Mouse (Mus musculus): ENCODE results near the gene Unc13d. TPM values are rescaled to one million over a fixed set of nuclear protein-coding genes. Genes with fewer than 3 reads are reported as not detected.
A peak's percentile ranks its signal among the peaks of the same experiment; 100 is the strongest.
"Not testable (repeated sequence)": the region's sequence is repeated elsewhere in the genome, so short reads cannot be mapped to it uniquely, and the experiment has no call there.

Gene Unc13d
- polyA plus RNA-seq (2016; fragmentation: Nextera tagmentation; extraction: Ambion mirVana), result 2.2 and 2.5 TPM in 2 replicates

DNA sequence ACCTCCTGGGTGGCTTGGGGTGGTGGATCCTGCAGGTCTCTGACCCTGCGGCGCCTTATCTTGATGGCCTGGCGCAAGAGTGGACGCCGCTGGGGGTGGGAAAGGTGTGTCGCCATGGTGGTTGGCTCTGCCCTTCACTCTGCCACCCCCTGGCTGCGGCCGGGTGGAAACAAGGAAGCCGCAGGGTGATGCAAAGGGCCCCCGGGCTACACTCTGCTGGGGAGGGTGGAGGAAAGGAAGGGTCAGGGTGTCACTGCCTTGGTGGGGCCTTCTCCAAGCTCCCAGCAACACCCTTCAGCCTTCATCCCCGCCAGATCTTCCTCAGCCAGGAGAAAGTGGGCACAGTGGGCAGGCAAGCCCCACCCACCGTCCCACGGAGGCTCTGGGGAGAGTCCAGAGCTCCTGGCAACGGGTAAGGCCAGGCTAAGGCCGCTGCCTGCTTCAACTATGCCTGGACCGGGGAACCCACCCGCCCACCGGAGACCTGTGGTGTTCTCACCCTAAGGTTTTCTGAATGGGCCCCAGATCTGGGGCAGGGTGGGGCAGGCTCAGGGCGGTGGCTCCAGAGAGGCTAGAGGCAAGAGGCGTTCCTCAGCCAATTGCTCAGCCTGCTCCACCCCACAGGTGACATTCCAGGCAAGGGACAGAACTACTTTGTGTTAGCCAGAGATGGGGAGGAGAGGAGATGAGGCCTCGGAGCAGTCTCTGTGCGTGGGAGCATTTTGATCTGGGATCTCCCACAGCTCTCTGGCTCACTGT, at the start of gene Unc13d:
Gene Unc13d, minus strand, starts transcription at position 516 of the 759 bp plus-strand sequence.
- Histone ChIP-seq H3K27me3 (replicated peaks) (no peaks in the 10 kb centered on the region), H3K27ac (ENCODE audit: poor library complexity, severe bottlenecking) (peak within 1 kb of the TSS; percentile 31), H3K4me3 (peak within 1 kb of the TSS; percentile 24), H3K4me1 (replicated peaks) (peaks cover 58% of the 10 kb centered on the region), H3K36me3 (peaks cover 41% of the 10 kb centered on the region), H3K4me2 (peak within 1 kb of the TSS; percentile 61), H3K9me3 (replicated peaks) (no peaks in the 10 kb centered on the region), H3K9ac (peak within 1 kb of the TSS; percentile 39)
- 58% methylated on average over 22 of the region's 22 CpGs for WGBS
- peak; percentile 60 for ATAC-seq (ENCODE audit: insufficient number of reproducible peaks, low FRiP score)

DNA sequence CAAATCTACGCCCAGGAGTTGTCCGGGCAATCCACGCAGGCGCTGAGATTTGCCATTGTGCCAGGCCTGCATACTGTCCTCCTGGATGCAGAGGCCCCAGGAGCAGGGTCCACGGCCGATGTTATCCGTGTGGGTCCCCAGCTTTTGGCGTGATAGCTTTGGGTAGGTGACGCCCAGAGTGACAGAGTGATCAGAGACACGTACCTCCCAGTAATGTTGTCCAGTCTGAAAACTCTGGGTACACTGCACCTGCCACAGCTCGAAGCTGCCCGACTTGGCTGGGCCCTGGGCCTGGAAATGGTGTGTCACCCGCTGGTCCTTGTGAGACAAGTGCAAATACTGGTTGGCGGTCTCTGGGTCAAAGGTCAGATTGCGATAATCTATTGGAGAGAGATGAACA, 48.5 kb upstream of the Unc13d start:
- ATAC-seq (ENCODE audit: insufficient number of reproducible peaks, low FRiP score), result no peak
- peaks cover 28% of the 10 kb centered on the region for H3K4me1 ChIP-seq (replicated peaks)
- H3K4me3 ChIP-seq, result no peak overlapping the region
- no peak overlapping the region for H3K4me2 ChIP-seq
- 91% methylated on average over 15 of the region's 15 CpGs for WGBS
- no peak overlapping the region for H3K27ac ChIP-seq (ENCODE audit: poor library complexity, severe bottlenecking)
- H3K9ac ChIP-seq, result no peak overlapping the region
- peaks cover 46% of the 10 kb centered on the region for H3K36me3 ChIP-seq
- H3K9me3 ChIP-seq (replicated peaks), result peaks cover 4% of the 10 kb centered on the region; the same call in 1 of the 2 replicates
- no peaks in the 10 kb centered on the region for H3K27me3 ChIP-seq (replicated peaks)

DNA sequence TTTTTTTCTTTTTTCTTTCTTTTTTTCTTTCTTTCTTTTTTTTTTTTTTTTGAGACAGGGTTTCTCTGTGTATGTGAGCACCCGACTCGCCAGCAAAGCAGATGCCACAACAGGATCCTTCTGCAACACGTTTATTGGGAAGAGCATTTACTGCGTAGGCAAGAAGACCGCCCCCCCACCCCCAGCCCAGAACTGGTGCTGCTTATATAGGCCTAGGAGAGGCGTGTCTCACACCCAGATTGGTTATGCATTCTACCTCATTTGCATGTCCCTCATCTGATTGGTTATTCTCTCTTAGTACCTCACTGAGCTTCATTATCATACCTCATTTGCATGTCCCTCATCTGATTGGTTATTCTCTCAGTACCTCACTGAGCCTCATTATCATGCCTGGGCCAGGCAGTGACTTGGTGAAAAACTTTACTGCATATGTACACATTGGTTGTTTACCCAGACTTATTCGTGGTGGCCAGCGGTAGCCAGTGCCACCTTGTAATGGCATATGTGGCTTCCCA, 44.0 kb upstream of the Unc13d start:
- H3K4me1 ChIP-seq (replicated peaks); H3K27ac ChIP-seq (ENCODE audit: poor library complexity, severe bottlenecking); H3K9me3 ChIP-seq (replicated peaks); H3K4me2 ChIP-seq; ATAC-seq (ENCODE audit: insufficient number of reproducible peaks, low FRiP score); H3K4me3 ChIP-seq; H3K27me3 ChIP-seq (replicated peaks); H3K9ac ChIP-seq: not testable (repeated sequence)
- H3K36me3 ChIP-seq, result peaks cover 50% of the 10 kb centered on the region
- 88% methylated on average over 8 of the region's 8 CpGs for WGBS

DNA sequence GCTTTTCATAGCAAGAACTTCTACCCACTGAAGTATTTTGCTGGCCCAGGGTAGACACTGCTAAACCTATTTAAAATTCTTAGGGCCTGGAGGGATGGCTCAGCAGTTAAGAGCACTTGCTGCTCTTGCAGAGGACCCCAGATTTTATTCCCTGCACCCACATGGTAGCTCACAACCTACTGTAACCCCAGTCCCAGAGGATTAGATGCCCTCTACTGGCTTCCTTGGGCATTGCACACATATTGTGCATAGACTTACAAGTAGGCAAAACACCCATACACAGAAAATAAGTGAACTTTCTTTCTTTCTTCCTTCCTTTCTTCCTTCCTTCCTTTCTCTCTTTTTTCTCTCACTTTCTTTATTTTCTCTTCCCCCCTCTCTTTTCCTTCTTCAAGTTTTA, 40.1 kb upstream of the Unc13d start:
- peaks cover 18% of the 10 kb centered on the region for H3K36me3 ChIP-seq

DNA sequence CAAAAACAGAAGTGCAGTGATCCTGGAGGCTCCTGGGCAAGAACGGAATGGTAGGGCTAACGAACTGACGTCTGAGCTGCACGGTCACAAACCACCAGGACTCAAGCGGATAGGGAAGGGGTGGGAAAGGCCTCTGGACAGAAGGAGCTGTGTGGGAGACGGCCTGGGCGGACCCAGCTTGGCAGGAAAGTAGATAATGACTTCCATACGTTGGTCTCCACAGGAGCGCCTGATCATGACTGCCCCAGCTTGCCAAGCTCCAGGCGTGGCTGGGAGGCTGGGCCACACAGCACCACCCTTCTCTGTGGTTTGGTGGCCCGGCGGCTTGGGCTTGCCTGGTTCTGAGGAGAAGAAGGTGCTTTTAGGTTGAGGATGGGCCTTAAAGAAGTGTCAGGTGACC, 39.5 kb upstream of the Unc13d start:
- Histone ChIP-seq H3K27ac (ENCODE audit: poor library complexity, severe bottlenecking) (peak overlapping the region; percentile 25; the same call in 1 of the 2 replicates), H3K27me3 (replicated peaks) (no peaks in the 10 kb centered on the region)
- no peak for ATAC-seq (ENCODE audit: insufficient number of reproducible peaks, low FRiP score)

More for the DNA sequence above, 40.1 kb upstream of the Unc13d start:
- 0 out of 2 replicates have a peak, but pooled peaks cover 3% of the 10 kb centered on the region for H3K9me3 ChIP-seq (replicated peaks)
- H3K4me1 ChIP-seq (replicated peaks), result no peaks in the 10 kb centered on the region
- H3K27ac ChIP-seq (ENCODE audit: poor library complexity, severe bottlenecking), result no peak overlapping the region
- no peaks in the 10 kb centered on the region for H3K27me3 ChIP-seq (replicated peaks)
- ATAC-seq (ENCODE audit: insufficient number of reproducible peaks, low FRiP score), result no peak
- no peak overlapping the region for H3K4me2 ChIP-seq
- no peak overlapping the region for H3K9ac ChIP-seq
- no peak overlapping the region for H3K4me3 ChIP-seq

DNA sequence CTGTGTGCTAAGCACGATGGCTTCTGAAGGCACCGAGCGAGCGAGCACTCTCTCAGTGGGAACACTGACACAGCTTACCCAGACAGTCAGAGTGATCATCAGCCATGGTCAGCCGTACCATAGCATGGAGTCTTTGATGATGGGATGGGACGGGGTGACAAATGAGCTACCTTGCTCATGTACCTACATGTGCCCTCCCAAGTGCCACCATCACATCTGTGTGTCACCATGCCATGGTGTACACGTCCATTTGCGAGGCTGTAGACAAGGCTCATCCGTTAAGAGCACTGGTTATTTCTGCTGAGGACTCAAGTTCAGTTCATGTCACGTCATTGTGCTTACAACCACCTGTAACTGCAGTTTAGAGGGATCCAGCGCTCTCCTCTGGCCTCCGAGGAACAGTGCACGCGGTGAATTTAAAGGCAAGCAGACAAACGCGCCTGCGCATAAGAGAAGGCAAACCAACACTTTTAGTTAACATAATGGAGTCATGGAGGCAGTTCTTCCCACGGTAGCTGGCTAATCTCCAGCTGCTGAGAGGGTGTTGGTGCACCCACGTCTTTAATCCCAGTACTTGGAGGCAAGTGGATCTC, 33.9 kb upstream of the Unc13d start:
- Histone ChIP-seq H3K4me1 (replicated peaks) (peaks cover 34% of the 10 kb centered on the region), H3K36me3 (no peaks in the 10 kb centered on the region; the same call in 1 of the 2 replicates), H3K9me3 (replicated peaks) (no peaks in the 10 kb centered on the region), H3K4me2 (no peak overlapping the region), H3K27ac (ENCODE audit: poor library complexity, severe bottlenecking) (no peak overlapping the region), H3K4me3 (no peak overlapping the region), H3K27me3 (replicated peaks) (0 out of 2 replicates have a peak, but pooled peaks cover 3% of the 10 kb centered on the region), H3K9ac (no peak overlapping the region)
- no peak for ATAC-seq (ENCODE audit: insufficient number of reproducible peaks, low FRiP score)
- WGBS, result 84% methylated on average over 19 of the region's 19 CpGs

More for the DNA sequence above, 39.5 kb upstream of the Unc13d start:
- WGBS, result 63% methylated on average over 12 of the region's 12 CpGs
- Histone ChIP-seq H3K9me3 (replicated peaks) (0 out of 2 replicates have a peak, but pooled peaks cover 3% of the 10 kb centered on the region), H3K4me2 (no peak overlapping the region), H3K4me1 (replicated peaks) (no peaks in the 10 kb centered on the region), H3K9ac (no peak overlapping the region), H3K36me3 (peaks cover 12% of the 10 kb centered on the region), H3K4me3 (no peak overlapping the region)

DNA sequence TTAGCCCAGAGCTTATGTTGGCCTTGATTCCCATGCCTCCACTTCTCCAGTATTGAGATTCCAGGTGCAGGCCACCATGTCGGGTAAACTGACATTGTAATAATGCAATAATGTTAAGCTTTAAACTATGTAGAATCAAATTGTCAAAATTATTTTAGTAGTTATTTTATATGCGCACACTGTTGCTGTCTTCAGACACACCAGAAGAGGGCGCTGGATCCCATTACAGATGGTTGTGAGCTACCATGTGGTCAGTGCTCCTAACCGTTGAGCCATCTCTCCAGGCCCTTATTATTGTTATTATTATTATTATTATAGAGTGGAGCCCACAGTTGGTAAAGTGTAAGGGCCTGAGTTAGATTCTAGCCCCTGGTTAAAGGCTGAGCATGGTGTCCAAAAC, 33.3 kb upstream of the Unc13d start:
- Histone ChIP-seq H3K27me3 (replicated peaks) (0 out of 2 replicates have a peak, but pooled peaks cover 3% of the 10 kb centered on the region), H3K4me1 (replicated peaks) (peaks cover 40% of the 10 kb centered on the region), H3K4me3 (peak overlapping the region; percentile 83; the same call in 1 of the 2 replicates), H3K9ac (0 out of 2 replicates have a peak overlapping the region, but pooled peaks have one; percentile 96), H3K4me2 (peak overlapping the region; percentile 89), H3K27ac (ENCODE audit: poor library complexity, severe bottlenecking) (peak overlapping the region; percentile 74; the same call in 1 of the 2 replicates), H3K36me3 (peaks cover 2% of the 10 kb centered on the region; the same call in 1 of the 2 replicates), H3K9me3 (replicated peaks) (no peaks in the 10 kb centered on the region)
- ATAC-seq (ENCODE audit: insufficient number of reproducible peaks, low FRiP score), result no peak
- WGBS, result 78% methylated on average over 4 of the region's 4 CpGs

DNA sequence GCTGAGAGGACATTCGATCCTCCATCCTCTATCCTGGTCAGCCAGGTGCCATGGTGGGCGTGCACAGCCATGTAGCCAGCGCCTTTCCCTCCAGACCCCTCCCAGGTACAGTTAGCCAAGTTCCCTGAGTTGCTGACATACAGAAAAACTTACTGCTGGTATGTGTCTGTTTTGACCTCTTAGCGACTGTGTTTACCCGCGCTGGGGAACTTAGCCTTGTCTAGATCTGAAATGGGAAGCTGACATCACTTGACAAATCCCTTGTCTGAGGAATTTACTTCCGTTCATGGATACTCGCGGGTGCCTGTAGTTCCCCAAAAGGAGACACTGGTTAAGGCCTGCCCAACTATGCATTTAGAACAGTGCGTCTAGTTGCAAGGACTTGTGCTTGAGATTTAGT, 32.8 kb upstream of the Unc13d start:
- H3K4me1 ChIP-seq (replicated peaks), result peaks cover 45% of the 10 kb centered on the region
- peaks cover 7% of the 10 kb centered on the region for H3K36me3 ChIP-seq
- WGBS, result 14% methylated on average over 10 of the region's 10 CpGs
- H3K4me3 ChIP-seq, result peak overlapping the region; percentile 83
- H3K4me2 ChIP-seq, result peak overlapping the region; percentile 89
- 0 out of 2 replicates have a peak, but pooled peaks cover 3% of the 10 kb centered on the region for H3K27me3 ChIP-seq (replicated peaks)
- H3K9me3 ChIP-seq (replicated peaks), result no peaks in the 10 kb centered on the region
- ATAC-seq (ENCODE audit: insufficient number of reproducible peaks, low FRiP score), result peak; percentile 15; the same call in 1 of the 2 replicates
- peak overlapping the region; percentile 96 for H3K9ac ChIP-seq
- H3K27ac ChIP-seq (ENCODE audit: poor library complexity, severe bottlenecking), result peak overlapping the region; percentile 74

DNA sequence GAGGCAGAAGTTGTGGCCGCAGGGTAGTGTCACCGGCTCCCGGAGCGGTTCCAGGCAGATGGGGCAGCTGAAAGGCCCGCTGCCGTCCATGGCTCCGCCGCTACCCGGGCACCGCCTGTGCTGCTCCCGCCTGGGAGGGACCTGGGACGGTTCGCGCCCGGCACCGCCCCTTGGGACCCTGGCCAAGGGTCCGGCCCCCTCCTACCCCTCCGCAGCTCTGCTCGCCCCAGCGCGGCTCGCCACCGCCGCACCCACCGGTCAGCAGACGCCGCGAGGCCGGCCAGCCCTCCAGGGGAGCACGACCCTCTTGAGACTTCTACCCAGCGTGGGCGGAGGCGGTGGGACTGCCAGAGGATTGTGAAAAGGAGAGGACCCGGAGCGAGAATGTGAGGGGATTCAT, 32.4 kb upstream of the Unc13d start:
- under 1% methylated on average over 30 of the region's 35 CpGs for WGBS
- Histone ChIP-seq H3K9ac (peak overlapping the region; percentile 96), H3K4me1 (replicated peaks) (peaks cover 46% of the 10 kb centered on the region), H3K27ac (ENCODE audit: poor library complexity, severe bottlenecking) (peak overlapping the region; percentile 74), H3K27me3 (replicated peaks) (0 out of 2 replicates have a peak, but pooled peaks cover 3% of the 10 kb centered on the region), H3K9me3 (replicated peaks) (no peaks in the 10 kb centered on the region), H3K36me3 (peaks cover 10% of the 10 kb centered on the region), H3K4me3 (peak overlapping the region; percentile 83), H3K4me2 (peak overlapping the region; percentile 89)
- ATAC-seq (ENCODE audit: insufficient number of reproducible peaks, low FRiP score), result peak; percentile 83

DNA sequence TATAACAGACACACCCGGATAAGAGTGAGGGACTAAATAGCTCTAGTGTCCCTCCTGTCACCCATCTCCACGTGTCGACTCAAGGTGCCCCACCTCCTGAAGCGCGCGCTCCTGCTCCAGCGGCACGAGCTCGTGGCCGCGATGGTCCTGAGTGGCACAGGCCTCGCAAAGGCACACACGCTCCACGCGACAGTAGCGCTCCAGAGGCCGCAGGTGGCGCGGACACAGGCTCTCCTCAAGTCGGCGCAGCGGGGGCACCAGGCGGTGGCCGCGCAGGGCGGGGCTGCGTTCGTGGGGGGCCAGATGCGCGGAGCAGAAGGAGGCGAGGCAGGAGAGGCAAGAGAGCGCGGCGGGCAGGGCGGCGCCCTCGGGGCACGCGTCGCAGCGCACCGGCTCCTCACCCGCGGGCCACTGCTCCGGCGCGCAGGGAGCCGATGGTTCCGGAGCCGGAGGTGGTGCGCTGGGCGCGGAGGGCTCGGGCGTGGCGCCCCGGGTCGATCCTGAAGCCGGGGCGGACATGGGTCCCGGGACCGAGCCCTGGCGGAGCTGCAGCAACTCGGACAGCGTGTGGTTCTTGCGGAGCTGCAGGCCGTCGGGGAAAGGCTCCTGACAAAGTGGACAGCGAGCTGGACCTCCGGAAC, 31.8 kb upstream of the Unc13d start:
- Histone ChIP-seq H3K36me3 (peaks cover 10% of the 10 kb centered on the region), H3K9me3 (replicated peaks) (no peaks in the 10 kb centered on the region), H3K4me3 (peak overlapping the region; percentile 83), H3K27ac (ENCODE audit: poor library complexity, severe bottlenecking) (peak overlapping the region; percentile 74), H3K9ac (peak overlapping the region; percentile 96), H3K4me1 (replicated peaks) (peaks cover 52% of the 10 kb centered on the region), H3K27me3 (replicated peaks) (0 out of 2 replicates have a peak, but pooled peaks cover 3% of the 10 kb centered on the region), H3K4me2 (peak overlapping the region; percentile 89)
- 2% methylated on average over 70 of the region's 70 CpGs for WGBS
- peak; percentile 23 for ATAC-seq (ENCODE audit: insufficient number of reproducible peaks, low FRiP score)
